Mouse (Mus musculus): ENCODE results near the gene Rab11b.

Rab11b gene

GRCm38 (mm10) chr17:33760255-33761165 is at the start of gene Rab11b:
TSS of gene Rab11b (minus strand) at chr17:33760530.
- peak; percentile 100 for DNase-seq

GRCm38 (mm10) chr17:33808192-33808591 is 47.9 kb upstream of the Rab11b start:
- no peak for DNase-seq

- no peak for DNase-seq
Observed at GRCm38 (mm10) chr17:33807181-33807888, 47.0 kb upstream of the Rab11b start.

GRCm38 (mm10) chr17:33804745-33805144 is 44.4 kb upstream of the Rab11b start:
- DNase-seq: no peak

GRCm38 (mm10) chr17:33804205-33804604 is 43.9 kb upstream of the Rab11b start:
- DNase-seq: no peak

- no peak for DNase-seq
Observed at GRCm38 (mm10) chr17:33802221-33802620, 41.9 kb upstream of the Rab11b start.

GRCm38 (mm10) chr17:33799277-33799676 is 38.9 kb upstream of the Rab11b start:
- no peak for DNase-seq

- DNase-seq: no peak
Observed at GRCm38 (mm10) chr17:33798306-33798705, 38.0 kb upstream of the Rab11b start.

- DNase-seq: no peak
Observed at GRCm38 (mm10) chr17:33788732-33789131, 28.4 kb upstream of the Rab11b start.

GRCm38 (mm10) chr17:33786375-33786774 is 26.0 kb upstream of the Rab11b start:
- DNase-seq: no peak

GRCm38 (mm10) chr17:33784939-33785338 is 24.6 kb upstream of the Rab11b start:
- no peak for DNase-seq

- peak in 1 of 2 experiments; percentile 7 for DNase-seq
Observed at GRCm38 (mm10) chr17:33783408-33783807, 23.1 kb upstream of the Rab11b start.

GRCm38 (mm10) chr17:33782067-33782466 is 21.7 kb upstream of the Rab11b start:
- no peak for DNase-seq

GRCm38 (mm10) chr17:33781124-33781977 is 21.0 kb upstream of the Rab11b start, which contains the start of gene Angptl4:
TSS of gene Angptl4 (minus strand) at chr17:33781830.
- DNase-seq: peak; percentile 20 to 30

GRCm38 (mm10) chr17:33780431-33780830 is 20.1 kb upstream of the Rab11b start:
- no peak for DNase-seq

GRCm38 (mm10) chr17:33779967-33780295 is 19.6 kb upstream of the Rab11b start:
- no peak for DNase-seq

- peak; percentile 40 to 42 for DNase-seq
Observed at GRCm38 (mm10) chr17:33779271-33779966, 19.1 kb upstream of the Rab11b start.

GRCm38 (mm10) chr17:33775287-33775686 is 15.0 kb upstream of the Rab11b start:
- DNase-seq: no peak

- DNase-seq: no peak
Observed at GRCm38 (mm10) chr17:33774573-33775155, 14.3 kb upstream of the Rab11b start.

- DNase-seq: no peak
Observed at GRCm38 (mm10) chr17:33773871-33774572, 13.7 kb upstream of the Rab11b start.

- no peak for DNase-seq
Observed at GRCm38 (mm10) chr17:33773426-33773825, 13.1 kb upstream of the Rab11b start.

Data from cerebellum, adult 18-20 months (tissue).